Mouse (Mus musculus) adrenal gland, postnatal 25 days (tissue): ENCODE measurements around the gene Wwox. TPM values are rescaled to one million over a fixed set of nuclear protein-coding genes. Genes with fewer than 3 reads are reported as not detected.

Experiments used
- DNase-seq: peaks from one replicate; pipeline ENCODE4 v3.0.0; 2021; ENCODE audit warnings: mixed read lengths
- total RNA-seq: library from RNA; stranded (reverse); gene quantifications from 2 replicates; pipeline ENCODE4 v1.2.3, GENCODE M21; 2021

The Wwox gene
- total RNA-seq, 1 experiment from 2014 or later = 37.2 TPM

DNA sequence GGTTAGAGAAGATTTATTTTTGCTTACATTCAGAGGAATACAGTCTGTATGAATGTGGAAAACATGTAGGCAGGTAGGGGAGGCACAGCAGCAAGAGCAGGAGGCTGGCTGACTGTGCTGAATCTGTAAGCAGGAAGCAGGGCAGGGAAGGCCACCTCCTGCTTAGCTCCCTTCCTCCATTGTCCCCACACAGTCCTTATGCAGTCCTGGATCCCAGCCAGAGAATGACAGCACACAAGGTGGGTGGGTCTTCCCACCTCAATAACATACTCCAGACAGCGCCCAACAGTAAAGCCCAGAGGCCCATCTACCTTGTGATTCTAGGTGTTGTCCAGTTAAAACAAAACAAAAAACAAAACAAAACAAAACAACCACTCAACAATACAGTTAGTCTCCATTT, 593.7 kb downstream of the Wwox start:
- no peak for DNase-seq

- DNase-seq = no peak
These were observed 596.6 kb downstream of the Wwox start for GRCm38 (mm10) chr8:115036016-115036415.

DNA sequence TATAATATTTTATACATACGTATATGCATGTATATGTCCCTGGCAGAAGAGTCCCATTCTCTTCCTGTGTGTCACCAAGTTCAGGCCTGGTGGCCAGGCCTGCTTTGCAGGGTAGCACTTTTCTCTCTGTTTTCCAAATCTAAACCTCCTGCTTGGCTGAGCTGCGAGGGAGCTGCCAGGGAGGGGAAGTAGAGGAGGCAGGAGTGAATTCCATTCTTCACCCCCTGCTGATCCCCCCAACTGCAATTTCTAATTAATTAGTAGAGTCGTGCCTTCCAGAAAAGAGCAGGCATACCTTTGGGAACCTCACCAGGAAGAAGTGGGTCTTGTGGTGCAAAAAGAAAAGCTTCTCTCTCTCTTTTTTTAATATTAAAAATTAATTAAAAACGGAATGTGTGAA, 599.0 kb downstream of the Wwox start:
- no peak for DNase-seq

DNA sequence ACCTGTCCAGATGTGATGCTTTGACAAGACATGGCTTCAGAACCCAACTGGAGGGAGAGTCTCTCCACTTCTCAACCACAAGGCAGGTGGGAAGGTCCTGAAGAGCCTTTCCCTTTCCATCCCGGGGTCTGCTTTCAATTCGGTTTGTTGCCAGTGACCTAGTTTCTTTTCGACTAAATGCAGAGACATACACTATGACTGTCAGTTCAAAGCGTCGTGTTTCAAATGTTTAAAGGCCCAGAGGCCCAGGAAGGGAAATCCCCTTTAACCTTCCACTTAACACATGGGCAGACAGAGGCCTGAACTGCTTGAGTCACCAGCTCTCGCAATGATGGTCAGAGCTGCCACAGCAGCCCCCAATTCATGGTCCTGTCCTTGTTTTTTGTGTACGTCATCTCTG, 606.3 kb downstream of the Wwox start:
- no peak for DNase-seq

DNA sequence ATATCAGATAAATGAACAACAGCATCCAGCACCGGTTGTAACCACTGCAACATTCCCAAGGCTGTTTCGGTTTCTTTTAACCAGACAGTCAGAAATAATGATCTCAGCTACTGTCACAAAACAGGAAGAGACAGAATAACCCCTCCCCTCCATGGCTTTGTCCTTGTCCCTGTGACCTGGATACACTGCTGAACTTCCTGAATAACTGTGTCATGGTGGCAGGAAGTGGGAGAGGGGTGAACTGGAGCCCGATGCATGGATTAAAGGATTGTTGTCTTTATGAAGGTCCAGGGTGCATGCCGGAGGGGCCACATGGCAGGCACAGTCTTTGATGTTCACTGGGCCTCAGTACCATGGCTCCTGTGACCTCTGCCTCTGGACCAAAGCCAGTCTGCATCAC, 607.0 kb downstream of the Wwox start:
- DNase-seq = peak; percentile 9

DNA sequence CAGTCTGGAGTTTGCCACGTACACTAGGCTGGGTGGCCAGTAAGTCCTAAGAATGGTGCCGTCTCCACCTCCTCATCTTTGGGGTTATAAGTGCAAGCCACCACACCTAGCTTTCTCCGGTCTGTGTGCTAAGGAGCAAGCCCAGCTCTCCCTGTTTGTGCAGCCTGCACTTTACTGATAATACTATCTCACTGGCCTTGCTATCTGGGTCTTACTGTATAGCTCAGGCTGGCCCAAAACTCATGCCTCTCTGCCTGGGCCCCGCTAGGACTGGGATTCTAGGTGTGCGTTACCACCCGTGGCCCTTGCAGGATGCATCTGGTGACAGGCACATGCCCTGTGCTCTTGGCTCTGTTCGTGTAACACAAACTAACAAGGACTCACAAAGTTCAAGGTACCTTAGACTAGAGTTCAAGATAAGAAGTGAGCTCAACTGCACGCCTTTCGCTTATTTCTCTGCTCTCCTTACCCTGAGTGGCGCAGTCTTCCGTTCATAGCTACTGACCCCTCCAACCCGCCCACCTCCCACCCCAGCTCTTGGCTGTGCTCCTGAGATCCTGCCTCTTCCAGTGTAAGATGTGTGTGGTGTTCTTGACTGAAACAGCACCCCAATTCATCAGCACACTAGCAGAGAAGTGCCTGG, 618.9 kb downstream of the Wwox start:
- DNase-seq = no peak

DNA sequence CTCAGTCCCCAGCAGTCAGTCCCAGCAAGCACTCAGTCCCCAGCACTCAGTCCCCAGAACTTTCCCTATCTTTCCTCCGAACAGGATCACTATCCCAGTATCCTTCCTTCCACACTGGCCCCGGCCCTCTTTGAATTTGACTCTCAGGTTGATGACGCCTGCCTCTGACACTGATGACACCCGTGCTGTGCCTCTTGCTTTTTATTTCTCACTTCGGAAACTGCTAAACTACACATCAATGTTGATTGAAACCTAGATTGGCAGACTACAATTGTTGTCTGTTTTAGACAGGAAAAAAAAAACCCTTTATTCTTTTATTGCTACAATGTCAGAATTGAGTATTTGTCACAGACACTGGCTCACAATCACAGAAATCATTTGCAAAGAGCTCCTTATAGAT, 624.2 kb downstream of the Wwox start:
- DNase-seq = no peak

DNA sequence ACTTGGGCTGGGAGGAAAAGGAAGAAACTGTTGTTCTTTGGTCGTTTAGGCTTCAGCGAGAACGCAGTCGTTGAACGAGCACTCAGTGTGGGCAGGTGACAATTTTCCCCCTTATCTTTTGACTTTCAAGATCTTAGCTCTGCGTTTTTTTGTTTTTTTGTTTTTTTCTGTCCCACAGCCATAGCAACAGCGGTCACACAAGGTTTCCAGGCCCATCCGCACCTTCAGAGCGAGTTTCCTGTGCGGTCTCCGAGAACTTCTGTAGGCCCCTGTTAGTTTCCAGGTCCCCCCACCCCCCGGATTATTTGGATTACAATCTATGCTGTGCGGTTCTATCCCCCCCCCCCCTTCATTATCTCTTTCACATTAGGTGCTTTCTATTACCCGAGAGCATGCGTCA, 625.2 kb downstream of the Wwox start:
- DNase-seq = no peak

- DNase-seq = no peak
These were observed 625.9 kb downstream of the Wwox start for GRCm38 (mm10) chr8:115065386-115065785.

- DNase-seq = no peak
These were observed 627.1 kb downstream of the Wwox start for GRCm38 (mm10) chr8:115066550-115067058.

DNA sequence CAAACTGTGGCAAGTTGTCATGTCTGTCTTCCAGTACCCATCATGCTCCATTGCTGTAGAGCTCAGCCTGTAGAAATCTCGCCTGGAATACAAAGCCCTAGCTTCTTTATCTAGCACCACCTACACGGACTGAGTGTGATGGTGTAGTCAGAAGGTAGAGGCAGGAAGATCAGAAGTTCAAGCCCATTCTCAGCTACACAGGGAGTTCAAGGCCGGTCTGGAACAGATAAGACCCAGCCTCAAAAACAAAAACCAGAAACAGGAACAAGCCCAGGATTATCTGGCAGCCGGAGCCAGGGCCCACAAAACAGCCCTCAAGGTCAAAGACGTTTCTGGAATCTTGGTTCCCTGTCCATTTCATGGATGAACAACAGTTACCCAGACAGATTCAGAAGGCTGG, 629.3 kb downstream of the Wwox start:
- DNase-seq = no peak

GRCm38 (mm10) chr8:115070225-115070624, 630.8 kb downstream of the Wwox start:
- DNase-seq = no peak

DNA sequence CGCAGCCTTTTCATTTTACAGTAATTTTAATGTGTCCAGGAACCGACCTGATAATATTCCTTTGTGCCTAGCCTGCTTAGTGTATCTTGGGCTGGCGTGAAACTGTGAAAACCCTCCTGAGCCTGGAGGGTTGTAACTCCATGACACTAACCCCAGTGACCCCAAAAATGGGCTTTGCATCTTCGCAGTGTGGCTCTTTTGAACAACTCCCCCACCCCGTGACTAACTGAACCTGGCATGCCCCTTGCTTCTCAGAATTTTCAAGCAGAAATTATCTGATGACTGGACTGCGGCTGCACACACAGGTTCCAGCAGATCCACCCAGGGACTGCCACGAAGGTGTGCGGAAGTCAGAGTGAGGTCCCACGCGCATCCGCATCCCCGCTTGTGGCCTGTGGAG, 631.8 kb downstream of the Wwox start:
- no peak for DNase-seq

DNA sequence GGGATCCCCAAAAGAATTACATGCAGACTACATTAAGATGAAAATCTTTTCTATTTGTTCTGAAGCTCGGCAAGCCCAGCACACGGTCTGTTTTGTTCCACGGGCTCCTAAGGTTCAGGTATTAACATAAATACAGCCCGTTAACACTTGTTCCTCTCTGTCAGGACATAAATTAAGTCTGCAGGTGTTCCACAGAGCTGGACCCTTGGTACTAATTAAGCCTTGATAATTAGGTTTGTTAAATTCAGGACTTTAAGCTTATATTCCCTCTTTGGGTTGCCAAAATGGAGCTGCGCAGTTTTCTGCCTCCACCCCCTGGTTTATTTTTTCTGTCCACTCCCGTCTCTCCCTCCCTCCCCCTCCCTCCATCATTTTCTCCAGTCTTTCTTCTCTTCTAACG, 638.8 kb downstream of the Wwox start:
- DNase-seq = no peak

DNA sequence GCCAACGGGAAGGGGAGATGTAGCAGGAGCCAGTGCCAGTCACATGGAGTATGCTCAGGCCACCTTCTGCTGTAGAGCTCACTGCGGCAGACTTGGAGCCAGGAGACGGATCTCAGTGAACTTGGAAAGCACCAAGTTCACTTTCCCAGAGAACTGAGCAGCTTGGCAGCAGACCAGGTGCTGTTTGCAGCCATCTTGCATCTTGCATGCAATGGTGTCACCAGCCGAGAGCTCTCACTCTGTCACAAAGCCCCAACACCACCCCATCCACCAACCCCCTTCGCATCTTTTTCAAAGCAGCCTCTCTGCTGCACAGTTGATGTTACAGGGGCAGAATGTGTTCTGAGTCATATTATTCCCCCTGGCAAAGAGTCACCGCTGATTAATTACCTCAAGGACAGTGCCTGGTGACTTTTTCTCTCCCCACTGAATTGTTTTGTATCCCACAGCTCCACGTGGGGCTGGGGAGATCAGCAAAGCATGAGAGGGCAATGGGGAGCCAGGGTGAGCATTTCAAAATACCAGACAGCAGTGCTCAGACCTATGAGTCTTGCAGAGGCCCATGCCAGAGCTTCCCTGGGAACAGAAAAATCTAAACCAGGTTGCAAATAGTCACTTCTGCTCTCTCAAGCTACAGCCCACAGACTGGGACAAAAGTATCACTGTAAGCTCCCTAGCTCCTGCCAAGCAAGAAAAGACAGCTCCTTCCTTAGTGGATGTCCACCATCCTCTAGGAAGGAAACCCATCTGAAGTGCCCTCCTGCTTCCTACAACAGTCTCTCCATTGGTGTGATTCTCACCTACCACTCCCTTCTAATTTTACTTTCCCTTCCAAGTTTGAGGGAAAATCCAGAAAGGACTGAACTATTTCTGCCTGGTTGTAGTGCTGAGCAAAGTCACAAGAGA, 642.1 kb downstream of the Wwox start:
- DNase-seq = peak; percentile 48

- no peak for DNase-seq
These were observed 648.7 kb downstream of the Wwox start for GRCm38 (mm10) chr8:115088162-115088561.

DNA sequence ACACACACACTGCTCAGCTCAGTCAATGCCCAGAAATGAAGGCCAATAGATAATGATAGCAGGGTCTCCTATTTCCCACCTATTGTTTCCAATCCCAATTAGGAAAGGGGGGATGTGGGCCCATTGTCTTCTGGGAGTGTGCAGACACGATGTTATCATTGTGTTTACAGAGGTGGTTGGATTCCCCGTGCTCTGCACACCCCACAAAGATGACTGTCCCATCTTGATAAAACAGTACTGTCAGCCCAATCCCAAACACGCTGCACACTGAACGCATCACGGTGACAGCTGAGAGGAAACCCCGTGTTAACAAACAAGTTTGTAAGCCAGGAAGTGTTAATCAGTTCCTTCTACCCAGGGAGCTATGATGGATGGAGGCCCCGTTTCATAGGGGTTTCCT, 650.3 kb downstream of the Wwox start:
- DNase-seq = no peak

DNA sequence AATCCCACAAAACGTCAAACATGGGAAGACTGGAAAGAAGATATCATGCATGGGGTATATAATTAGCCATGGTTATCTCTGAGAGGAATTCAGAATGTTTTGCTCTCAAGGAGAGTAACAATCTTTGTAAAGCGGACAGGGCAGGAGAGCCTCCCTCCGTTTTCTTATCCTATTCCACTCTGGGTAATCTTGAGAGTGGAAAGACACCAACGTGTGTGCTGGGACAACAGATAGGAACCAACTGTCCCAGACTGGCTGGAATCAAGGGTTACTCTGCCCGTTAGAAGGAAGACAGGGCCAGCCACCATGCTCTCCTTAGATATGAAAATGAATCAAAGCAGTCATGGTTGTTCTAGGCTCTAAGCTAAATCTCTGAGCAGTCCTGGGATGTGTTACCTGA, 650.7 kb downstream of the Wwox start:
- DNase-seq = no peak

- peak; percentile 26 for DNase-seq
These were observed 656.1 kb downstream of the Wwox start for GRCm38 (mm10) chr8:115095548-115095947.

- DNase-seq = peak; percentile 11
These were observed 658.6 kb downstream of the Wwox start for GRCm38 (mm10) chr8:115097988-115098562.

- DNase-seq = no peak
These were observed 669.9 kb downstream of the Wwox start for GRCm38 (mm10) chr8:115109309-115109708.

- DNase-seq = no peak
These were observed 671.0 kb downstream of the Wwox start for GRCm38 (mm10) chr8:115110423-115110822.

GRCm38 (mm10) chr8:115112062-115112461, 672.6 kb downstream of the Wwox start:
- no peak for DNase-seq
